Mouse (Mus musculus) thymus, adult 2 months (tissue): Measurements from ENCODE around the gene 3110021N24Rik.

Experiments used
- CTCF ChIP-seq: fragments of 200-500 bp; IDR thresholded peaks from 2 replicates; pipeline ENCODE4 v1.5.1; 2012; ENCODE audit warnings: mild to moderate bottlenecking, control low read depth, low read length, moderate library complexity, borderline replicate concordance; ENCODE audit not compliant: control insufficient read depth, poor library complexity, insufficient read depth; ENCODE audit errors: extremely low read depth
- POLR2A ChIP-seq: fragments of 200-500 bp; IDR thresholded peaks from 2 replicates; pipeline ENCODE4 v1.6.1; 2012; ENCODE audit warnings: mild to moderate bottlenecking, low read length, control low read depth, moderate library complexity; ENCODE audit not compliant: control insufficient read depth, poor library complexity, insufficient read depth; ENCODE audit errors: extremely low read depth

DNA sequence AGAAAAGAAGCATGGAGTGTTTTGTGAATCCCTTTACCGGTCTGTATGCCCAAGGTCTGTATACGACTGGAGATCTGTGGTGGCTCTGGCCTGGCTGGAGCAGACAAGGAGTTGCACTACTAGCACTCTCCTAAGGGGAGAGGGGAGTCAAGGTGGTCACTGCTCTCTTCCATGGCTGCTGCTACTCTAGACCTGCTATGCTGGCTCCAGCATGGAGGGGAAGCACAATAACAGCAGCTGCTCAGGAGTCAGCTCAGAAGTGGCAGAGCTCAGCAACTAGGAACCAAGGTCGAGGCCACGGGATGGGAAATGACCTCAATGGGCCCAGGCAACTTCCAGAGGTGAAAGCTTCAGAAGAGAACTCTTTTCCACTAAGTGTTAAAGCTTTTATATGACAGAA, 91.7 kb downstream of the 3110021N24Rik start:
- TF ChIP-seq CTCF (no peak), POLR2A (no peak)
